Mouse (Mus musculus) ES-E14 (cell line): ENCODE measurements around the gene Dab1. TPM values are rescaled to one million over a fixed set of nuclear protein-coding genes. Genes with fewer than 3 reads are reported as not detected.

Experiments
- DNase-seq: peaks from one replicate; pipeline ENCODE4 v3.0.0-alpha.2; 2013; ENCODE audit warnings: low read depth, low spot score
- H3K27ac ChIP-seq: 2 replicates; pipeline ENCODE4 v1.5.1; 2012; ENCODE audit warnings: low read depth, mild to moderate bottlenecking, low read length, moderate library complexity, mixed read lengths; ENCODE audit not compliant: poor library complexity, insufficient read depth, severe bottlenecking
- H3K36me3 ChIP-seq: 2 replicates; pipeline ENCODE4 v1.6.1; 2012; ENCODE audit warnings: mild to moderate bottlenecking, low read length, moderate library complexity, mixed read lengths; ENCODE audit not compliant: control insufficient read depth, poor library complexity, insufficient read depth, severe bottlenecking
- H3K4me1 ChIP-seq, 2 experiments: fragments of 150-350 bp in 1 of 2; sonication (generic) in 1 of 2; 2 replicates each; pipeline ENCODE4 v1.6.1; 2012; ENCODE audit warnings: low read length in 2 of 2, mild to moderate bottlenecking in 1 of 2, mixed read lengths in 1 of 2; ENCODE audit not compliant: control insufficient read depth in 2 of 2, insufficient read depth in 2 of 2, poor library complexity in 1 of 2
- H3K4me3 ChIP-seq, 2 experiments: fragments of 150-350 bp in 1 of 2; sonication (generic) in 1 of 2; 2 replicates each; pipeline ENCODE4 v1.5.1; 2012; ENCODE audit warnings: low read length in 2 of 2, low read depth in 1 of 2, mild to moderate bottlenecking in 1 of 2, mixed read lengths in 1 of 2; ENCODE audit not compliant: insufficient read depth in 1 of 2, poor library complexity in 1 of 2, severe bottlenecking in 1 of 2
- H3K9ac ChIP-seq: 2 replicates; pipeline ENCODE4 v1.6.1; 2012; ENCODE audit warnings: low read depth, mild to moderate bottlenecking, low read length, mixed read lengths; ENCODE audit not compliant: poor library complexity, insufficient read depth, severe bottlenecking
- H3K9me3 ChIP-seq: fragments of 150-350 bp; sonication (generic); 2 replicates; pipeline ENCODE4 v1.6.1; 2012; ENCODE audit warnings: low read depth, mild to moderate bottlenecking, low read length; ENCODE audit not compliant: control insufficient read depth, insufficient read depth
- CHD2 ChIP-seq: IDR thresholded peaks from 2 replicates; pipeline ENCODE4 v1.6.1; 2014; ENCODE audit warnings: mild to moderate bottlenecking, low read depth, low read length, inconsistent platforms
- HCFC1 ChIP-seq: IDR thresholded peaks from 2 replicates; pipeline ENCODE4 v1.6.1; 2012; ENCODE audit warnings: low read length, inconsistent platforms, borderline replicate concordance; ENCODE audit not compliant: insufficient read depth
- MAFK ChIP-seq: IDR thresholded peaks from 2 replicates; pipeline ENCODE4 v1.6.1; 2014; ENCODE audit warnings: mild to moderate bottlenecking, low read depth, low read length, inconsistent platforms; ENCODE audit not compliant: insufficient read depth
- ZC3H11A ChIP-seq: IDR thresholded peaks from 2 replicates; pipeline ENCODE4 v1.6.1; 2012; ENCODE audit warnings: low read depth, mild to moderate bottlenecking, inconsistent platforms, low read length, borderline replicate concordance
- ZNF384 ChIP-seq: IDR thresholded peaks from 2 replicates; pipeline ENCODE4 v1.6.1; 2012; ENCODE audit warnings: low read depth, low read length, inconsistent platforms
- in situ Hi-C, 2 experiments: fragments of 600-800 bp; cut with MboI; formaldehyde crosslinking; loops; one replicate each; pipeline ENCODE4 v1.15.1; 2025; ENCODE audit warnings: low sequenced_read_pairs in 2 of 2, inconsistent platforms in 1 of 2; ENCODE audit not compliant: unreplicated experiment in 2 of 2
- total RNA-seq: library from RNA; depleted of rRNA; stranded (reverse); fragments of 300-350 nt; gene quantifications from 2 replicates; pipeline ENCODE4 v1.2.3, GENCODE M21; 2012

Gene Dab1
- total RNA-seq, 1 experiment = 7.9 TPM

- in situ Hi-C loops = no loop called here
These were observed 107.3 kb downstream of the Dab1 start for GRCm38 (mm10) chr4:103726486-103726885.

GRCm38 (mm10) chr4:103737185-103737584 lies 118.0 kb downstream of the Dab1 start:
- in situ Hi-C loops = no loop called here
- Histone ChIP-seq H3K36me3 (no peaks in the 10 kb centered on the region), H3K4me1 (no peaks in the 10 kb centered on the region), H3K4me3 (no peak overlapping the region), H3K9ac (no peak overlapping the region), H3K9me3 (no peaks in the 10 kb centered on the region), H3K27ac (no peak overlapping the region)
- DNase-seq = no peak
- TF ChIP-seq CHD2 (no peak), ZNF384 (no peak), ZC3H11A (no peak), MAFK (no peak), HCFC1 (no peak)

More at GRCm38 (mm10) chr4:103726486-103726885, 107.3 kb downstream of the Dab1 start:
- TF ChIP-seq MAFK (no peak), ZC3H11A (no peak), ZNF384 (no peak)
- H3K27ac ChIP-seq = no peak overlapping the region
- no peaks in the 10 kb centered on the region for H3K9me3 ChIP-seq
- DNase-seq = no peak
- H3K9ac ChIP-seq = no peak overlapping the region
- H3K4me1 ChIP-seq = no peaks in the 10 kb centered on the region
- no peaks in the 10 kb centered on the region for H3K36me3 ChIP-seq
- no peak overlapping the region for H3K4me3 ChIP-seq

GRCm38 (mm10) chr4:103751249-103751855 lies 132.2 kb downstream of the Dab1 start:
- no peaks in the 10 kb centered on the region for H3K9me3 ChIP-seq
- in situ Hi-C loops = no loop called here
- H3K27ac ChIP-seq = no peak overlapping the region
- no peaks in the 10 kb centered on the region for H3K4me1 ChIP-seq
- no peak overlapping the region for H3K9ac ChIP-seq
- DNase-seq = no peak
- H3K4me3 ChIP-seq = no peak overlapping the region
- no peak for TF ChIP-seq MAFK
- H3K36me3 ChIP-seq = no peaks in the 10 kb centered on the region

- no peak overlapping the region for H3K27ac ChIP-seq
- in situ Hi-C loops = no loop called here
- TF ChIP-seq MAFK (no peak), HCFC1 (no peak), CHD2 (no peak), ZNF384 (no peak), ZC3H11A (no peak)
- H3K36me3 ChIP-seq = no peaks in the 10 kb centered on the region
- no peak overlapping the region for H3K9ac ChIP-seq
- H3K4me3 ChIP-seq = no peak overlapping the region
- H3K4me1 ChIP-seq = no peaks in the 10 kb centered on the region
- DNase-seq = no peak
- H3K9me3 ChIP-seq = no peaks in the 10 kb centered on the region
These were observed 135.4 kb downstream of the Dab1 start for GRCm38 (mm10) chr4:103754561-103754960.

GRCm38 (mm10) chr4:103757241-103757640 lies 138.1 kb downstream of the Dab1 start:
- no peak overlapping the region for H3K9ac ChIP-seq
- DNase-seq = no peak
- H3K9me3 ChIP-seq = no peaks in the 10 kb centered on the region
- no peak for TF ChIP-seq HCFC1
- TF ChIP-seq ZNF384 = no peak
- TF ChIP-seq CHD2 = no peak
- no peak for TF ChIP-seq MAFK
- TF ChIP-seq ZC3H11A = no peak
- H3K4me3 ChIP-seq = no peak overlapping the region
- H3K36me3 ChIP-seq = no peaks in the 10 kb centered on the region
- no peak overlapping the region for H3K27ac ChIP-seq
- in situ Hi-C loops = no loop called here
- no peaks in the 10 kb centered on the region for H3K4me1 ChIP-seq
